Mouse (Mus musculus) right cerebral cortex, adult 2 months (tissue): ENCODE data around the gene Nav2.

Source experiments
- DNase-seq, 2 experiments: peaks; one replicate each; pipeline ENCODE4 v3.0.0; 2021 to 2022; ENCODE audit warnings: low spot score in 2 of 2

Gene Nav2

DNA sequence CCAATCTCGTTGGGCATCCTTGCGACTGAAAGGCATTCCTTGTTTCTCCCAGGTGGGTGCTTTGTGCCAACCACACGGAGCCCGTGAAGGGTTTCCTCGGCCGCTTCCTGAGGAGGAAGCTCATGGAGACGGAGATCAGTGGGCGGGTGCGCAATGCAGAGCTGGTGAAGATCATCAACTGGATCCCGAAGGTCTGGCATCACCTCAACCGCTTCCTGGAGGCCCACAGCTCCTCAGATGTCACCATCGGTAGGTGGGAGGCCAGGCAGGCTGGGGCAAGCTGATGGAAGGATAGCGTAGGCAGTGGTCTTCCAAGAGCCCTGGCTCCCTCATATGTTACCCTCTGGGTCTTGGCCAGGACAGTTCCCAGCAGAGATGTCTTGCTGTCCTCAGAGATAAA is 689.7 kb downstream of the Nav2 start:
- no peak for DNase-seq

DNA sequence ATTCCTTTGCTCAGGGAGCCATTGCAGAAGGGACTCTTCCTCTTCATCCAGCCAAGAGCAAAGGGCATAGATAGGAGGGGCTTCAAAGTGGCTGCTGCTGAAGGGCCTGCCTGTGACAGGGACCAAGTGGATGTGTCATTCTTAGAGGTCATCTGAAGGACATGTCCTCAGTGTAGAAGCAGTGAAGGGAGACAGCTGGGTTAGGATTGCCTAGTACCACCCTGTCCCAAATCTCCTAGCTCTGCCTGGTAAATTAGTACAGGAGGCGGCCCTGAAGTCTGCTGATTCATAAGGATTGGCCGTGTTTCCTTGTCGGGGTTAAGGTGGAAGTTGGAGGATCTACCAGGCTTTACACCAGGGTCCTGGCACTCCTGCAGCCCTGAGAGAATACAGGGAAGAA is 691.4 kb downstream of the Nav2 start:
- DNase-seq: no peak

DNA sequence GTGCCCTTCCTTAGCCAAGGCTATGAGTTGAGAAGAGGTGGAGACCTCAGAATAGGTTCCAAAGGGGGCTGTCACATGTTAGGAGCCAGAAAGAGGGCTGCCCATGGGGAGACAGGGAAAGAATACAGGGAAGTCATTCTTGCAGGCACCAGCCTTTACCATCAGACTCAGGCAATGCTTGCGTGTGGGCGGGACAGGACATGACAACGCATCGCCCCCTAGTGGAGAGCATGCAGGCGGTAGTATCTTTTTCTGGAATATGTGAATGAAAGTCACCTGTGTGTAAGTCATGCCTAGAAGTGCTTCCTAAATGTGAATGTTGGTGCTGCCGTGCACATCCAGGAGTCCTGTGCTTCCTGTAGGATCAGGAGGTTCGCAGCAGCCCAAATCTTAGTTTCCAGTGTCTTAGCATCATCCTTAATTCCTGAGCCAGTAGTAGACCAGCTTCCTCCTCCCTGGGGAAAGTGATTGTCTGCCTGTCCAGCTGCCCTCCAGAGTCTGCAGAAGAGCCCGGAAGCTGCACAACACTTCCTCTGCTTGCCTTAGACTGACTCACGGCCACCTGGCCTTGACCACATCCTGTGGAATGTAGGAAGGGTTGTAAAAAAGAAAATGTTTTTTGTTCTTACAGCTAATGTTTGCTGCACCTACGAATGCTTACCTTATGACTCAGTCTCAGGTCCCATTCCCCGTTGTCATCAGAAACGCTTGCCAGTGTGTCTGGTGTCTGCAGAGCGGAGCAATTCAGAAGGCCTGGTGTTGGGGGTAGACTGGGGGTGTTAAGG is 692.9 kb downstream of the Nav2 start:
- DNase-seq: peak; percentile 90 to 92

DNA sequence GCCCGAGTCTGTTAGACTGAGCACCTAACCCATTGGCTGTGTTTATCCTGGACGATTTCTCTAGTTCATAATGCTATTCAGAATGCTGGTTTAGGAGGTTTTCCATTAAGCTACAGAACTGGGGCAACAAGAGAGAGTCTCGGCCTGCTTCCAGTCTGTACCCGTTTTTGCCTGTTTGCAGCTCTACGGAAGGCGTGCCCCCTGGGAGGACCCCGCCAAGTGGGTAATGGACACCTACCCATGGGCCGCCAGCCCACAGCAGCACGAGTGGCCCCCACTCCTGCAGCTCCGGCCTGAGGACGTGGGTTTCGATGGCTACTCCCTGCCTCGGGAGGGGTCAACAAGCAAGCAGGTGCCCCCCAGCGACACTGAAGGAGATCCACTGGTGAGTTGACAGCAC is 695.7 kb downstream of the Nav2 start:
- DNase-seq: no peak

DNA sequence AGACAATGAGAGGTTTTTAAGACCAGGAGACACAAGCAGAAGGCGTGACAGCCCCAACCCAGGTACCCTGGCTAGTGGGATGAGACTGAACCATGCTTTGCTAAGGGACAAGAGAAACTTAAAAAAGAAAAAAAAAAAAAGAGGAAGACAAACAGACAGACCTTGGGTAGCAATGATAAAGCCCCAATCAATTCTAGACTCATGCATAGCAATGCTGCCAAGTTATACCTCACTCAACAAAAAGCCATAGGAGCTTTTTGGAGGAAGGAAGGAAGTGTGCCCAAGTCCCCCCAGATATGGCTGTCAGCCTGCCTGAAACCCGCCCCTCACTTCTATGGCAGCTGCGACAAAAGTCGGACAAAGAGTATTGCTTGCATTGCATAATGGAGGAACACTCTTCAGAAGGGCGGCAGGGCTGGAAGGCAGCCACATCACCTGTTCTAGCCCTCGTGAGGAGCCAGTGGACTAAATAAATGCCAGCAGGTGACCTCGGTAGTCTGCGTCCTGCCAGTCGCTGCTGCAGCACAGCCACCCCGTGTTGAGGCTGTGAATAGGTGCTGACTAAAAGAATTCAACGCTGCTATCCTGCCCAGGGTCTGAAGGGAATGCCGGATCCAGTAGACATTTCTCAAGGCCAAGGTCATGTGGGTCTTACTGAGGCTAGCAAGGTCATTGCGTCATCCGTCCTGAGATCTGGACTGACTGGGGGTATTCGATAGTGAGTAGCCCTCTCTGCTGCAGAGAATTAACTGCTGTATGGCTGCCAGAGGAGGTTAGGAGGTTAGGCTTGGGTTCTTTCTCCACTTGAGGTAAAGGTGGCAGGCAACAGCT is 696.7 kb downstream of the Nav2 start:
- peak in 1 of 2 experiments; percentile 7 for DNase-seq

DNA sequence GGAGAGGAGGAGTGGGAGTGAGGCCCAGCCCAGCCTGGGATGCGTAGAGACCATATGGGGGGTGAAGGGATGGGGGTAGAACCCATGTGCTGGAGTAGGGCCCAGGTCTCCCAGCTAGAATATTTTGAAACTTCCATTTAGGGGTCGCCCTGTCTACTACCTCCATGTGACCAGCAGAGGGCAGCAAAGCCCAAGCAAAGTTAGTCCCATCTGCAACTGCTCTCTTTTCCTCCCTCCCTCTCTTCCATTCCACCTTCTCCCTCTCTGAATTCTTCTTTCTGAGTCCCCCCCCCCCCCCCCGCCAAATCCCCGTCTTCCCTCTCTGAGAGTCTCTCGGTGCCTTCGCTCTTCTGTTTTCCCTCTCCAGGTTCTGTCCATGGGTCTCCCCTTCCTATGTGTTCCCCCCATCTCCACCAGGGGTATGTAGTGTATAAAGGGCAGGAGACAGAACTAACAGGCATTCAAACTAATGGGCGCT is 707.8 kb downstream of the Nav2 start:
- DNase-seq: peak; percentile 66 to 75

DNA sequence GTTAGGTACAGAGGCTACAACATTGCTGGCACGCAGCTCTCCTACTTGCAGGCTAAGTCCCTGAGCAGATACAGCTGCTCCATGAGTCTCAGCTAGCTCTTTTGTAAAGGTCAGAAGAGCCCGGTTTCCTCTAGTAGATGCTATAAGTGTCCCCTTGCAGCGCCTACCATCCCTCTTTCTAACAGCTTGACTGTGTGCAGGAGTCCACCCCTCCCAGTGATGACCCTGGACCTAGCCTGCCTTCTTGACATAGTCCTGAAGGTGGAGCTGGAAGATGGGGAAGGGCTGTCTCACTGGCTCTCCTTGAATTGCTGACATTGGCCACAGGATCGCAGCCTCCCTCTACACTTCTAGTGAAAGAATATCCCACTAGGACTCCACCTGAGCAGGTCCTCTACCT is 708.6 kb downstream of the Nav2 start:
- no peak for DNase-seq

DNA sequence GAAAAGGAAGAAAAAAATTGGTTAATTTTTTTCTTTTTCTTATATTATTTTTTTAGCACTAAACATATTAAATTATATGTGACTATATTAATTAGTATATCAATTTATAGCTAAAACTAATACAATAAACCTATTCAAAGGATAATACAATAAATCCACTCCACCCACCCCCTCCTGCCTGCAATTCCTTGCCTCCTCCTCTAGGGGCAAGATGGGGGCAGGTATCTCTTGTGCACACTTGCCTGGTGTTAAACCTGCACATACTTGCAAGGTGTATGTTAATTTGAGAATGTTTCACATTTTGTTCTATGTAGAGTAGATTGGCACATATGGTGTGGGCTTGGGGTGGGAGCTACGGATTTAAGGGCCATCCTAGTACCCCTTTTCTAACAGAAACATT is 711.6 kb downstream of the Nav2 start:
- no peak for DNase-seq

DNA sequence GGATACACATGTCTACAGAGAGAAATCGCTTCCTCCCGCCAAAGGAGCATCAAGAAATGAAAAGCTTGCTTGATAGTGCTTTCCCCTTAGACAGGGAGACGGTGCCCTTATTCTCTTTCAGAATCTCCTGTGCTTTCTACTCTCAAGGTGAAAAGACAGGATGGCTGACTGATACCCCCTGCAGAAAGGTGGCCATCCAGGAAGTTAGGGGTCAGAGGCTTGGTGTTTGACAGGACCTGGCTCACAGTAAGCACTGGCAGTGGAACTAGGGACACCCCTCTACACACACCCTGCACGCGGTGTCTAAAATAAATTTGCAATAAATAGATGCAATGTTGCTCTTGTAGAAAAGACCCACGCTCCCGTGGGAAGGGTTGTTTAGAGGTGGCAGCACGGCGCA is 723.4 kb downstream of the Nav2 start:
- no peak for DNase-seq

DNA sequence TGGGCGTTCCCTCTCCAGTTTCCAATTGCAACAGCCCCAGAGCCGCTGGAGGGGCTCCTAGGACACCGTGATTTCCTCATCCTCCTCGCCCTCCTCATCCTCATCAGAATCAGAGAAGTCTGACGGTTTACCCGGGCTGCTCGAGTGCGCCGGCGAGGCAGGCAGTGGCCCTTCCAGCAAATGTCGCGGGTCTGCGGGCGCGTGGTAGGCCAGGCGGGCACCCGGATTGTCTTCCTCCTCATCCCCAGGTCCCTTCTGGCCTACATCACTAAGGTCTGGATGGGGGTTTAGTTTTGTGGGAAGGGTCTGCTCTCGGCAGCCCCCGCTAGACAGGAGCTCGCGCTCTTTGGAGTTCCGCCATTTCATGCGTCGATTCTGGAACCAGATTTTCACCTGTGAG is 723.9 kb downstream of the Nav2 start:
- no peak for DNase-seq

DNA sequence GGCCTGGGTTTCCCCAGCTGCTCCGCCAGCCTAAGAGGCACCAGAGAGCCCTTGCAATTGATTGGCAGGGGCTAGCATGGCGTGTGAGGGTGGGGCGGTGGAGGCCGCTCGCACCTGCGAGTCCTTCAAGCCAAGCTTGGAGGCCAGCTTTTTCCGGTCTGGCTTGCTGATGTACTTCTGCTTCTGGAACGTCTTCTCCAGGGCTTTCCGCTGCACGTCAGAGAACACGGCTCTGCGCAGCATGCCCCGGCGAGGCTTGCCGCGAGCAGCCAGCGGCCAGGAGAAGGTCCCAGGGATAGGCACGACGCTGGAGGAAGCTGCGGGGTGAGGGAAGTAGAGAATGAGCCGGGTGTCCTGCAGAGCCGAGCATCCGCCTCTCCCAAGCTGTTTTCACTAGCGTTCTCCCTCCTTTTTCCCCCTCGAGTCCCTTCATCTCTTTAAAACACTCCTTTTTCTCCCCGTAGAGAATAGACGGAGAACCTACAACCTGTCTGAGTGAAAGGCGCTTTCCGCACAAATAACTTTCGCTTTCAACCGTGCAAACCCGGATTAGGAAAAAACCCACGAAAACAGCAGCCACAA is 725.0 kb downstream of the Nav2 start:
- no peak for DNase-seq

DNA sequence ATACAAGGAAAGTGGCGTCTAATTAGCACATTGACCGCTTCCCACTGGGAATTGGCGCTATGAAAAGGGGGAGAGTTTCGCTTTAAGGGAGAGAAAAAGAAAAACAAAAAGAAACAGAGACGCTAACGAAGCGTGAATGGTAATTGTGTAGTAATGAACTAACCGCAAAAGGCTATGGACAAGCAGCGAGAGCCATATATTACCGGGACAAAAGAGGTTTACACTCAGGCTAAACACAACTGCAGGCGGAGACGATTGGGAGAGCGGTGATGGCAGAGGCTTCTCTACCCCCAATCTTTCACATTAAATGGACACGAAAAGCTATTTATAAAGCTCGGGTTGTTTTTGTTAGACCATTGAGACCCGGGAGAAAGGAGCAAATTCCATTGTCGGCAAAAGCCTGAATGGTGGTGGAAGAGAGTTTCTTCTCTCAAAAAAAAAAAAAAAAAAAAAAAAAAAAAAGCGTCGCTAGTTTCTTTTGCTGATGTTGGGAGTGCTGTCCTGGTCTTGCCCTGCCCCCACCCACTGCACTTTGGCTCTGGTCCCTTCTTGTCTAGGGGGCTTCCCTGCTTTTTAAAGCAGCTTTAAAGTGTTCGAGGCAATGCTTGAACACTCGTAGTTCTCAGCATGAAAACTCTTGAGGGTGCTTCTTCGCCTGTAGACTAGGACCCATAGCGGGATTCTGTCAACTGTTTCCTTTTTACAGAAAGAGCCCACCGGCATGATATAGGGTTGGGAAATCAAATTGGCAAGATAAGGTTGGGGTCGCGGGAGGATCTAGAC is 726.0 kb downstream of the Nav2 start:
- DNase-seq: no peak

DNA sequence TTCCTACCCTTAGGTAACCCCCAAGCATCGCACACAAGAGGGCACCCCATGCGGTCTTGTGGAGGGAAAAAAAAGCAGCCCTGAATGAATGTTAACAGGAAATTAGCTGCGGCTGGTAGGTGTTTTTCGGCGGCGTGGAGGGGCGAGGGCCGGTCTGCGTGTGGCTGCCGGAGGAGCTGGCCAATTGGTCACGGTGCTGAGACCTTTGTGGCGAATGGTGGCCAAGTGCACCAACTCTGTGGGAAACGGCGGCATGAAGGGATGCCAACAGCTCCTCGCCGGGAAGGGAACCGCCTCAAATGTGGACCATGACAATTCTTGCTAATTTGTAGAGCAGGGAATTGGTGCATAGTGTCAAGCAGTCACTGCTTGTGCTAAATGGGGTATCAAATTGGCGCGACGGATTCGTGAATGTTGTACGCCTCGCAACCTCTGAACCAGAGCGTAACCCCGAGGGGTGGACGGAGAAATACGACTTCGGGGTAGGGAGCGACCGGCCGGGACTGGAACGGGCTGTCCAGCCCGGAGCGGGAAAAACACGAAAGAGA is 726.6 kb downstream of the Nav2 start:
- no peak for DNase-seq

DNA sequence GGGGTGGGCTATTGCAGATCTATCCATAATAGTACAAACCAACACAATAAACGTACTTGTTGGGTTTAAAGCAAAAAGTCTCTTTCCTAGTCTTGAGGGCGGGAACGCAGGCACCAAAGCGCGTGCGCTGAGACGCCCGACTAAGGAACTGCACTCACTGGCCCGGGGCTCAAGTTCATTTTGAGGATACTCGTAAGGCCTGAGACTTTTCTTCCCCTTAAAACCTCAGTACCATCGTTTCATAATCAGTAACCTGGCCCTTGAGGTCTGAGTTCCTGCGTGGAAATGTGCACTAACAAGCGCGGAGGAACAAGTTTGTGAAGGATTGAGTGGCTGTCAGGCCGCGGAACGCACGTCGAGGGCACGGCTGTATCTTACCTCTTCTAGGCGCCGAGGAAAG is 727.5 kb downstream of the Nav2 start:
- DNase-seq: no peak

DNA sequence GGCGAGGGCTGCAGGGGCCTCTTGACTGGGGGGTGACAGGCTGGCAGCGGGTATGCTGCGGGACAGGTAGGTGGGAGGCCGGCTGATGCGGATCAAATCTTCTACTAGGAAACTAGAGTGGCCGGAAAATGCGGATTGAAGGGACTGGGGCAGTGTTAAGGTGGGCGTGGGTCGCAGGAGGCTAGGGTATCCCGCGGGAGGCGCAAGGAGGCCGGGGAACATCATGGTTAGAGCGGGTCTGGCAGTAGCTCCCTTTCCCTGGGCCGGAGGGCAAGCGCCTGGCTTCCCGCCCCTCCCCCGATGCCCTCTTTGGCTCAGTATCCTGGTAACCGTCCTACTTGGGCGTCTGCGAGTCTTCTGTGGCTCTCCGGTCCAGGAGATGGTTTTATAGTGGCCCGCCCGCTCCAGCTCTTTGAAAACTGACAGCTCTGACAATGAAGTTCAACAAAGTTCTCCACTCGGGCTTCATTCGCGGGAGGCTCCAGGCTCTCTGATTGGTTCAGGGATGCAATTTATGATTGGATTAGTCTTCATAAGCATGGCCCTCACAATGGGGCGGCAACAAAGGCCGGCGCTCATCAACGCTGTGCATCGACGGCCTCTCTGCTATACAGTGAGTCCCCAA is 728.1 kb downstream of the Nav2 start, which contains the start of gene Dbx1:
Dbx1 (minus strand) TSS at position 359 of the 625 bp plus-strand sequence.
- no peak for DNase-seq

DNA sequence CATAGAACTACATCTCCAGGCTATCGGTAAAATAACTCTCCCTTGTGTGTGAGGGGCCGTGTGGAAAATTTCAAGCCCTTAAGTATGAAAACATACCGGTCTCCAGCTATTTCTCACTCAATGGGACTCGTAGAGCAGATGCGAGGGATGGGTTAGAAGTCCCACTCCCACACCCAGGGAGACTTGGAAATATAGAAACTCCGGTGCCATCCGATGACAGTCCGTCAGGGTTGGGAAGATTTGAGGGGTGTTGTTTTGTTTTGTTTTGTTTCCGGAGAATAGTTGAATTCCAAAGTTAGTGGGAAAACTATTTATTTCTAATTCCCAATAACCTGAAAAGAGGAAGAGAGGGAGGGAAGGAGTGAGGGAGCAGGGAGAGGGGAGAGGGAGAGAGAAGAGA is 728.8 kb downstream of the Nav2 start:
- DNase-seq: no peak

DNA sequence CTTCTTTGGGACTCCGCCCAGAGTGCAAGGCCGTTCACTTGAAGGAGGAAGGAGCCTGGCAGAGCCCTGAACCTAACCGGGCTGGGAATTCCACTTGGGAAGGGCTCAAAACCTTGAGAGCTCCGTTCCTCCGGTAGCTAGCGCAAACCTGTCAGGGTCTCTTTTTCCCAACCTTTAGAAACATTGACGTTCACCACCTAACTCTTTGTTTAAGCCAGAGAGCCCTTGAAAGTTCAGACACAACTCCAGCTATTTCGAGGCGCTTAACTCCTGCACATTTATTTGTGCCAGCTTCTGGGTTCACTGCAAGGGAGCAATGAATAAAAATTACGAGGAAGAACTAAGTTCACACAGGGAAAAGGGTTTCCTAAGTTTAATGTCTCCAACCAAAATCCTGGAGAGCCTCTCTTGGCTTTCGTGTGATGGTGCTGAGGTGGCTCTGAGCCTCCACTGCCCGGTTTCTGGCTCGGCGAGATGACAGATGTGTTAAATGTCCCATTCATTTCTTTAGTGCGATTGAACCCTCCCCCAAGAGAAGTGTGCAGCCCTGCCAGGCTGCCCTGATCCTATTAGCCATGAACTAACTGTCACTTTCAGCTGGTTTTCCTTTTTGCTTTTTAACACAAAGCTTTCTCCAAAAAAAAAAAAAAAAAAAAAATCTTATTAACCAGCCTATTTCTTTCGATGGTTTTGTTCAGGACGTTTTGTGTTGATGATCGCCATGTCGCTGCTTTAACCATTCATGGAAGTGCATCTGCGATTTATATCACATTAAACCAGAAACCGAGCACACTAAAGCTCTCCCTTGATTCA is 729.5 kb downstream of the Nav2 start:
- no peak for DNase-seq

DNA sequence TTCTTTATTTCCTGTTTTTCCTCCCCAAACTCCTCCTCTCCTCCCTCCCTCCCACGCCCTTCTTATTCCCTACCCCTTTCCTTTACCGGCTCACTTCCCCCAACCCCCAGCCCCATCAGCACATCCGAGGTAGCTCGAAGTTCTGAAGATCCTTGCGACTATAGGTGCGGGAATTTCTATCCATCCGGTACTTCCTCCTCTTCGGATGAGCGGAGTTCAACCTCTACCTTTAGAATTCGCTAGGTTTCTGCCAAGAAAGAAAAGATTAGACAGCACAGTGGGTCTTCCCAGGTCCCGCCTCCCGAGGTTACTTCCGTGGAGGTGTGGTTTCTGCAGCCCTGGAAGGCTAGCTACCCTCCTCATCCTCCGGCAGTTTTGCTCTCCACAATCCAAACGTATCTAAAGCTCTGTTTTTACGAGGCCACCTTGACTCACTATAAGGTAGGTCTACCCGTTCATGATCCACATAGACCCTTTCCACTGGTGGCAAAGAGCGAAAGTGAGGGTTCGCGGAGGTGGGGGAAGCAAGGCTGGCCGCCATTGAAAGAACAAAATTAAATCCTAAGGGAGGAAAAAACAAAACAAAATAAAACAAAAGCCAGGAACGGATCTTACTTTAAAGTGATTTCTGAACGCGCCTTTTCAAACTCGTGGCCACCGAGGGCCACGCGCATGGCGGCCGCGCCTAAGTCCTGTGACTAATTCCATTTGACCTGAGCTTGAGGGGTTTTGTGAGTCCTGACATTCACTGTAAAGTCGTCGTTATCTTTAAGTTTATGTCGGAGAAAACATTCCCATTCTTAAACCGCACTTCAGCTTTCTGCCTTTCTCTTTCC is 730.6 kb downstream of the Nav2 start:
- no peak for DNase-seq
